Mouse (Mus musculus) forebrain, embryonic 14.5 days (tissue): ENCODE results near the gene Hp. TPM values are rescaled to one million over a fixed set of nuclear protein-coding genes. Genes with fewer than 3 reads are reported as not detected.

Experiments used
- ATAC-seq: fragments of 200-750 bp; cut with Nextera tagmentation; 2 replicates; pipeline ENCODE4 v1.8.0; 2017; ENCODE audit warnings: mild to moderate bottlenecking, moderate library complexity
- DNase-seq: peaks from one replicate; pipeline ENCODE4 v3.0.0-alpha.2; 2015; ENCODE audit warnings: low spot score
- H3K27ac ChIP-seq: fragments of 300-500 bp; sonication (generic); 2 replicates; pipeline ENCODE4 v1.5.1; 2014; ENCODE audit warnings: low read depth, mild to moderate bottlenecking, control low read depth, low read length, moderate library complexity
- H3K27me3 ChIP-seq: fragments of 300-500 bp; sonication (generic); replicated peaks from 2 replicates; pipeline ENCODE4 v1.6.1; 2014; ENCODE audit warnings: low read length, control low read depth, mixed read lengths; ENCODE audit not compliant: control insufficient read depth, insufficient read depth
- H3K36me3 ChIP-seq: fragments of 300-500 bp; sonication (generic); 2 replicates; pipeline ENCODE4 v1.6.1; 2014; ENCODE audit warnings: low read length, control low read depth; ENCODE audit not compliant: control insufficient read depth, insufficient read depth
- H3K4me1 ChIP-seq: fragments of 300-500 bp; sonication (generic); 2 replicates; pipeline ENCODE4 v1.6.1; 2014; ENCODE audit warnings: antibody characterized with exemption, low read length, control low read depth; ENCODE audit not compliant: control insufficient read depth, insufficient read depth
- H3K4me2 ChIP-seq: fragments of 300-500 bp; sonication (generic); 2 replicates; pipeline ENCODE4 v1.6.1; 2014; ENCODE audit warnings: mild to moderate bottlenecking, control low read depth, low read length
- H3K4me3 ChIP-seq: fragments of 300-500 bp; sonication (generic); 2 replicates; pipeline ENCODE4 v1.5.1; 2014; ENCODE audit warnings: low read depth, low read length, control low read depth
- H3K9ac ChIP-seq: fragments of 300-500 bp; sonication (generic); 2 replicates; pipeline ENCODE4 v1.6.1; 2014; ENCODE audit warnings: mild to moderate bottlenecking, low read length, control low read depth, moderate library complexity
- H3K9me3 ChIP-seq: fragments of 300-500 bp; sonication (generic); replicated peaks from 2 replicates; pipeline ENCODE4 v1.6.1; 2016; ENCODE audit warnings: low read length, control low read depth, mixed read lengths; ENCODE audit not compliant: control insufficient read depth
- WGBS: fragments of 180-500 bp; shearing (Covaris S2); extraction: QIAGEN DNeasy Blood & Tissue Kit; methylation state at CpG from one replicate; pipeline ENCODE4 v1.1.7; 2014; 5-methylcytosine and 5-hydroxymethylcytosine counted together
- polyA plus RNA-seq: library from polyadenylated mRNA; unstranded; fragments of >200 nt; fragmentation: Nextera tagmentation; extraction: Ambion mirVana; gene quantifications from 2 replicates; pipeline ENCODE4 v1.2.1, GENCODE M21; 2014

Hp gene
- polyA plus RNA-seq, 1 experiment from 2014 or later: 0.13 TPM

- DNase-seq (no peak), ATAC-seq (no peak)
- no peak overlapping the region for H3K27ac ChIP-seq
- H3K9me3 ChIP-seq: no peaks in the 10 kb centered on the region
- no peak overlapping the region for H3K9ac ChIP-seq
- no peak overlapping the region for H3K4me3 ChIP-seq
- no peak overlapping the region for H3K4me2 ChIP-seq
- H3K36me3 ChIP-seq: peaks cover 9% of the 10 kb centered on the region
- 75% methylated on average over 5 of the region's 5 CpGs for WGBS
- no peaks in the 10 kb centered on the region for H3K27me3 ChIP-seq
- H3K4me1 ChIP-seq: no peaks in the 10 kb centered on the region
Observed at GRCm38 (mm10) chr8:109542165-109542564, 36.8 kb downstream of the Hp start.

DNA sequence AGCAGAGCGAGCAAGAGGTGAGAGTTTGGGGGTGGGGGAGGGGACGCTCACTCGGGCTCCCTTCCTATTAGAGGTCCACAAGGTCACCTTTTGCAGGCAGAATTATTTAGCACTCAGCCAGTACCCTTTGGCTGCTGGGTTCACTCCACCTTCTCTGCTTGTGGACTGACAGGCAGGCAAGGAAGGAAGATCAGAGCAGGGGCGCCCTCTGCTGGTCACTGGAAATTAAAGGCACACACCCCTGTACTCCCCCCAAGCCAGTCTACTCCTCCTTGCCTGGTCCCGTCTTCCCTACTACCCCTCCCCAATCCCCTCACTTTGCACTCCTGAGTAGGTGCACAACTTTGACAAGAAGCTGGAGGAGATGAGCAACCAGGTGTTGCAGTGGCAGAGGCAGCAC, 42.3 kb downstream of the Hp start:
- H3K4me2 ChIP-seq: no peak overlapping the region
- WGBS: 1% methylated on average over 5 of the region's 5 CpGs

GRCm38 (mm10) chr8:109535140-109535990, 43.6 kb downstream of the Hp start:
- ATAC-seq: no peak
- Histone ChIP-seq H3K9ac (no peak overlapping the region), H3K4me3 (no peak overlapping the region), H3K36me3 (no peaks in the 10 kb centered on the region), H3K4me1 (peaks cover 3% of the 10 kb centered on the region; the same call in 1 of the 2 replicates), H3K9me3 (no peaks in the 10 kb centered on the region), H3K27ac (no peak overlapping the region), H3K27me3 (no peaks in the 10 kb centered on the region), H3K4me2 (no peak overlapping the region)
- WGBS: 90% methylated on average over 19 of the region's 19 CpGs
- DNase-seq: peak; percentile 41

More for the DNA sequence above, 42.3 kb downstream of the Hp start:
- H3K27me3 ChIP-seq: no peaks in the 10 kb centered on the region
- no peaks in the 10 kb centered on the region for H3K36me3 ChIP-seq
- no peaks in the 10 kb centered on the region for H3K9me3 ChIP-seq
- H3K27ac ChIP-seq: no peak overlapping the region
- peaks cover 3% of the 10 kb centered on the region; the same call in 1 of the 2 replicates for H3K4me1 ChIP-seq
- DNase-seq (peak; percentile 85), ATAC-seq (peak; percentile 77)
- no peak overlapping the region for H3K4me3 ChIP-seq
- H3K9ac ChIP-seq: no peak overlapping the region

Other genes with a start within 250 kb of the Hp start
- gene Pmfbp1, start 85.1 kb downstream of the Hp start, polyA plus RNA-seq: 0.58 and 0.61 TPM in 2 replicates
- gene Dhx38, start 13.3 kb downstream of the Hp start, polyA plus RNA-seq: 14.6 and 17.9 TPM in 2 replicates
- gene Txnl4b, start 13.3 kb downstream of the Hp start, polyA plus RNA-seq: 33.4 and 34.1 TPM in 2 replicates
- 33.4 and 34.8 TPM in 2 replicates for gene Dhodh, start 29.5 kb upstream of the Hp start, polyA plus RNA-seq
- 0.11 TPM in 1 of 2 replicates, not detected in the other for gene Pkd1l3, start 35.3 kb upstream of the Hp start, polyA plus RNA-seq
- gene Ist1, start 114.1 kb upstream of the Hp start, polyA plus RNA-seq: 172 and 187 TPM in 2 replicates
- 73.9 and 76.2 TPM in 2 replicates for gene Zfp821, start 126.4 kb upstream of the Hp start, polyA plus RNA-seq
- 3.4 and 3.8 TPM in 2 replicates for gene Atxn1l, start 158.6 kb upstream of the Hp start, polyA plus RNA-seq
- 33.5 and 35.7 TPM in 2 replicates for gene Ap1g1, start 199.4 kb upstream of the Hp start, polyA plus RNA-seq